Mouse (Mus musculus): ENCODE results near the gene Ypel3. TPM values are rescaled to one million over a fixed set of nuclear protein-coding genes. Genes with fewer than 3 reads are reported as not detected.
"Not testable (repeated sequence)": the region's sequence is repeated elsewhere in the genome, so short reads cannot be mapped to it uniquely, and the experiment has no call there.

Gene Ypel3
- polyA plus RNA-seq (2012; rRNA removed): 539 and 545 TPM in 2 replicates

- Histone ChIP-seq H3K4me3 (ENCODE audit: insufficient read depth, low read length) (peak within 1 kb of the TSS; percentile 64), H3K4me1 (ENCODE audit: control insufficient read depth, insufficient read depth, low read length) (peaks cover 2% of the 10 kb centered on the region; the same call in 1 of the 2 replicates), H3K27ac (ENCODE audit: insufficient read depth, low read length) (peak within 1 kb of the TSS; percentile 72)
- TF ChIP-seq CTCF (IDR thresholded peaks at IDR 0.05; ENCODE audit: extremely low read depth, insufficient read depth, low read length): no peak
- peak; percentile 57; the same call in 1 of the 2 replicates for TF ChIP-seq POLR2A (IDR thresholded peaks at IDR 0.05; ENCODE audit: extremely low read depth, insufficient read depth, low read length)
Observed at GRCm38 (mm10) chr7:126776598-126777057, at the start of gene Ypel3. TSS of gene Ypel3 (plus strand) at chr7:126776955.

GRCm38 (mm10) chr7:126730256-126730789 is 46.4 kb upstream of the Ypel3 start:
- H3K4me1 ChIP-seq (ENCODE audit: control insufficient read depth, insufficient read depth, low read length); H3K27ac ChIP-seq (ENCODE audit: insufficient read depth, low read length); H3K4me3 ChIP-seq (ENCODE audit: insufficient read depth, low read length): not testable (repeated sequence)

- TF ChIP-seq POLR2A (IDR thresholded peaks at IDR 0.05; ENCODE audit: extremely low read depth, insufficient read depth, low read length) (no peak), CTCF (IDR thresholded peaks at IDR 0.05; ENCODE audit: extremely low read depth, insufficient read depth, low read length) (no peak)
Observed at GRCm38 (mm10) chr7:126736122-126736521, 40.6 kb upstream of the Ypel3 start.

GRCm38 (mm10) chr7:126739551-126739950 is 37.2 kb upstream of the Ypel3 start:
- TF ChIP-seq CTCF (IDR thresholded peaks at IDR 0.05; ENCODE audit: extremely low read depth, insufficient read depth, low read length) (no peak), POLR2A (IDR thresholded peaks at IDR 0.05; ENCODE audit: extremely low read depth, insufficient read depth, low read length) (no peak)
- Histone ChIP-seq H3K4me3 (ENCODE audit: insufficient read depth, low read length) (no peak overlapping the region), H3K27ac (ENCODE audit: insufficient read depth, low read length) (0 out of 2 replicates have a peak overlapping the region, but pooled peaks have one; percentile 15), H3K4me1 (ENCODE audit: control insufficient read depth, insufficient read depth, low read length) (peaks cover 10% of the 10 kb centered on the region)

More at GRCm38 (mm10) chr7:126736122-126736521, 40.6 kb upstream of the Ypel3 start:
- Histone ChIP-seq H3K4me3 (ENCODE audit: insufficient read depth, low read length) (no peak overlapping the region), H3K27ac (ENCODE audit: insufficient read depth, low read length) (no peak overlapping the region), H3K4me1 (ENCODE audit: control insufficient read depth, insufficient read depth, low read length) (peaks cover 9% of the 10 kb centered on the region)

GRCm38 (mm10) chr7:126740132-126740735 is 36.5 kb upstream of the Ypel3 start:
- TF ChIP-seq CTCF (IDR thresholded peaks at IDR 0.05; ENCODE audit: extremely low read depth, insufficient read depth, low read length): no peak
- TF ChIP-seq POLR2A (IDR thresholded peaks at IDR 0.05; ENCODE audit: extremely low read depth, insufficient read depth, low read length): no peak
- peaks cover 10% of the 10 kb centered on the region for H3K4me1 ChIP-seq (ENCODE audit: control insufficient read depth, insufficient read depth, low read length)
- 0 out of 2 replicates have a peak overlapping the region, but pooled peaks have one; percentile 15 for H3K27ac ChIP-seq (ENCODE audit: insufficient read depth, low read length)
- H3K4me3 ChIP-seq (ENCODE audit: insufficient read depth, low read length): no peak overlapping the region

- Histone ChIP-seq H3K4me1 (ENCODE audit: control insufficient read depth, insufficient read depth, low read length) (peaks cover 10% of the 10 kb centered on the region), H3K27ac (ENCODE audit: insufficient read depth, low read length) (no peak overlapping the region), H3K4me3 (ENCODE audit: insufficient read depth, low read length) (no peak overlapping the region)
- TF ChIP-seq CTCF (IDR thresholded peaks at IDR 0.05; ENCODE audit: extremely low read depth, insufficient read depth, low read length) (no peak), POLR2A (IDR thresholded peaks at IDR 0.05; ENCODE audit: extremely low read depth, insufficient read depth, low read length) (no peak)
Observed at GRCm38 (mm10) chr7:126740977-126741376, 35.8 kb upstream of the Ypel3 start.

- TF ChIP-seq POLR2A (IDR thresholded peaks at IDR 0.05; ENCODE audit: extremely low read depth, insufficient read depth, low read length): no peak
- no peak for TF ChIP-seq CTCF (IDR thresholded peaks at IDR 0.05; ENCODE audit: extremely low read depth, insufficient read depth, low read length)
- Histone ChIP-seq H3K4me1 (ENCODE audit: control insufficient read depth, insufficient read depth, low read length) (peaks cover 10% of the 10 kb centered on the region), H3K27ac (ENCODE audit: insufficient read depth, low read length) (no peak overlapping the region), H3K4me3 (ENCODE audit: insufficient read depth, low read length) (no peak overlapping the region)
Observed at GRCm38 (mm10) chr7:126741452-126741851, 35.3 kb upstream of the Ypel3 start.

GRCm38 (mm10) chr7:126741964-126742482 is 34.7 kb upstream of the Ypel3 start:
- TF ChIP-seq CTCF (IDR thresholded peaks at IDR 0.05; ENCODE audit: extremely low read depth, insufficient read depth, low read length) (no peak), POLR2A (IDR thresholded peaks at IDR 0.05; ENCODE audit: extremely low read depth, insufficient read depth, low read length) (no peak)
- no peak overlapping the region for H3K27ac ChIP-seq (ENCODE audit: insufficient read depth, low read length)
- H3K4me1 ChIP-seq (ENCODE audit: control insufficient read depth, insufficient read depth, low read length): peaks cover 10% of the 10 kb centered on the region
- H3K4me3 ChIP-seq (ENCODE audit: insufficient read depth, low read length): no peak overlapping the region

- Histone ChIP-seq H3K27ac (ENCODE audit: insufficient read depth, low read length) (no peak overlapping the region), H3K4me3 (ENCODE audit: insufficient read depth, low read length) (no peak overlapping the region), H3K4me1 (ENCODE audit: control insufficient read depth, insufficient read depth, low read length) (peaks cover 2% of the 10 kb centered on the region; the same call in 1 of the 2 replicates)
- 0 out of 2 replicates have a peak, but pooled peaks have one; percentile 7 for TF ChIP-seq POLR2A (IDR thresholded peaks at IDR 0.05; ENCODE audit: extremely low read depth, insufficient read depth, low read length)
- no peak for TF ChIP-seq CTCF (IDR thresholded peaks at IDR 0.05; ENCODE audit: extremely low read depth, insufficient read depth, low read length)
Observed at GRCm38 (mm10) chr7:126746066-126746465, 30.7 kb upstream of the Ypel3 start.

GRCm38 (mm10) chr7:126746798-126747197 is 30.0 kb upstream of the Ypel3 start:
- H3K4me3 ChIP-seq (ENCODE audit: insufficient read depth, low read length): no peak overlapping the region
- no peaks in the 10 kb centered on the region for H3K4me1 ChIP-seq (ENCODE audit: control insufficient read depth, insufficient read depth, low read length)
- no peak for TF ChIP-seq POLR2A (IDR thresholded peaks at IDR 0.05; ENCODE audit: extremely low read depth, insufficient read depth, low read length)
- TF ChIP-seq CTCF (IDR thresholded peaks at IDR 0.05; ENCODE audit: extremely low read depth, insufficient read depth, low read length): no peak
- H3K27ac ChIP-seq (ENCODE audit: insufficient read depth, low read length): no peak overlapping the region
